In the genomic region with DNA sequence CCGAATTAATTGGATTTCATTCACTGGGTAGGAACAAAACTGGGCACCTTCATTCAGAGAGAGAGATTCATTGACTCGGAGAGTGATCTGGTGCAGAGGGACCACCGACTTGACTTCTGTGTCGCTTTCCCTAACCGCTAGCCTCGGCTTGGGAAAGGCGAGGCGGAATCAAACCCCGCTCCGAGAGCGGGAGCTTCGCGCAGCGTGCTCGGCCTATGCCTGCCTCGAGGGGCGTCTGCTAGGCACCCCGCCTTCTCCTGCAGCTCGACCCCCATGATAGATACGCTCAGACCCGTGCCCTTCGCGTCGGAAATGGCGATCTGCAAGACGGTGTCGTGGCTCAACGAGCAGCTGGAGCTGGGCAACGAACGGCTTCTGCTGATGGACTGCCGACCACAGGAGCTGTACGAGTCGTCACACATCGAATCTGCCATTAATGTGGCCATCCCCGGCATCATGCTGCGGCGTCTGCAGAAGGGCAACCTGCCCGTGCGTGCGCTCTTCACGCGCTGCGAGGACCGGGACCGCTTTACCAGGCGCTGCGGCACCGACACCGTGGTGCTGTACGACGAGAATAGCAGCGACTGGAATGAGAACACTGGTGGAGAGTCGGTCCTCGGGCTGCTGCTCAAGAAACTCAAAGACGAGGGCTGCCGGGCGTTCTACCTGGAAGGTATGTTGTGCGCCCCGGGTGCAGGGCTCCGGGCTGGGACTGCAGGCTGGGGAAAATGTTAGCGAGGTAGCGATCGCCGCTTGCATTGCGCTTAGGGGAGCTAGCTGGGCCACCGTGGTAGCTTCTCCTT, we compare ENCODE assay signal across 7 mouse cellular contexts. TPM values are rescaled to one million over a fixed set of nuclear protein-coding genes. Genes with fewer than 3 reads are reported as not detected.
DNase-seq lines count a peak whose midpoint lies in the region; ATAC-seq lines count a peak whose summit lies in the region.

No protein-coding gene starts in this region.

- under 1% methylated on average over 66 of the region's 66 CpGs for WGBS in heart, embryonic 15.5 days

- peak overlapping the region; percentile 82 for H3K9ac ChIP-seq in heart, embryonic 15.5 days

- peak overlapping the region; percentile 74 for H3K4me3 ChIP-seq in heart, embryonic 15.5 days

- no peaks in the 10 kb centered on the region for H3K9me3 ChIP-seq in heart, embryonic 15.5 days (replicated peaks)

- H3K36me3 ChIP-seq in heart, embryonic 15.5 days: no peaks in the 10 kb centered on the region; the same call in 1 of the 2 replicates

- H3K27me3 ChIP-seq in heart, embryonic 15.5 days: no peaks in the 10 kb centered on the region

- peak overlapping the region; percentile 97 for H3K27ac ChIP-seq in heart, embryonic 15.5 days

- H3K4me2 ChIP-seq in heart, embryonic 15.5 days: peak overlapping the region; percentile 91

- H3K4me1 ChIP-seq in heart, embryonic 15.5 days (replicated peaks): peaks cover 28% of the 10 kb centered on the region

- DNase-seq in A20 (ENCODE audit: low read depth, low spot score): peak; percentile 83
- DNase-seq in cerebellum, postnatal 14 days: peak; percentile 77
- peak; percentile 60 to 71 for DNase-seq in layer of hippocampus, postnatal 10 days (ENCODE audit: low spot score in 2 of 2)
- peak; percentile 44 to 45 for DNase-seq in spleen, postnatal 36 days (ENCODE audit: low spot score in 2 of 2)

- peak; percentile 0 for ATAC-seq in CD4-positive, CD25-positive, alpha-beta regulatory T cell, adult 4 months
- 0 out of 2 replicates have a peak, but pooled peaks have one; percentile 6 for ATAC-seq in heart, embryonic 15.5 days (replicated peaks; ENCODE audit: insufficient number of reproducible peaks, insufficient read depth, low FRiP score, low read depth)
- peak; percentile 4 for ATAC-seq in megakaryocyte, adult 5-6 weeks (ENCODE audit: poor library complexity, severe bottlenecking)

RNA-seq across cellular contexts. Expression of gene Dusp6, which starts 0.6 kb away (rescaled TPM):
- 10 to 100 TPM; 23.4 to 38.0 TPM for polyA plus RNA-seq in CD4-positive, CD25-positive, alpha-beta regulatory T cell, adult 4 months (2017; shearing (Covaris generic))
- polyA plus RNA-seq in heart, embryonic 15.5 days (2015; fragmentation: Nextera tagmentation; extraction: Ambion mirVana): 34.9 and 40.4 TPM in 2 replicates
- total RNA-seq in layer of hippocampus, postnatal 10 days (2021): 10 to 100 TPM; 64.8 to 78.4 TPM
- 47.6 and 51.1 TPM in 2 replicates for total RNA-seq in megakaryocyte, adult 5-6 weeks (2015)
- total RNA-seq in megakaryocyte, adult 5-6 weeks (2017): 43.1 and 48.9 TPM in 2 replicates

Comparison
In these comparisons a context has a peak if more than half of its experiments do, and no peak if none do; other contexts are left out.
1. Peak in every context shown above with its lines: DNase-seq, ATAC-seq, H3K4me3 ChIP-seq and H3K27ac ChIP-seq.